Mouse (Mus musculus) stomach, postnatal 0 days (tissue): ENCODE measurements at regions not wholly inside any gene's neighbourhood (a gene's known extent, or its start where the extent isn't known, plus 50 kb on each side); places are given as distances from the start of the nearest gene placed in this dataset.

ENCODE experiments used
- ATAC-seq: fragments of 200-750 bp; cut with Nextera tagmentation; 2 replicates; pipeline ENCODE4 v1.8.0; 2017; ENCODE audit not compliant: low FRiP score, low TSS enrichment
- DNase-seq: peaks from one replicate; pipeline ENCODE4 v3.0.0-alpha.2; 2016; ENCODE audit warnings: low spot score
- H3K27ac ChIP-seq: fragments of 300-500 bp; sonication (generic); replicated peaks from 2 replicates; pipeline ENCODE4 v1.5.1; 2014; ENCODE audit warnings: mild to moderate bottlenecking, control low read depth
- H3K27me3 ChIP-seq: fragments of 300-500 bp; sonication (generic); 2 replicates; pipeline ENCODE4 v1.6.1; 2014; ENCODE audit warnings: low read length; ENCODE audit not compliant: control insufficient read depth, insufficient read depth
- H3K36me3 ChIP-seq: fragments of 300-500 bp; sonication (generic); 2 replicates; pipeline ENCODE4 v1.6.1; 2014; ENCODE audit warnings: low read length, mixed read lengths; ENCODE audit not compliant: control insufficient read depth, insufficient read depth
- H3K4me1 ChIP-seq: fragments of 300-500 bp; sonication (generic); replicated peaks from 2 replicates; pipeline ENCODE4 v1.6.1; 2014; ENCODE audit warnings: antibody characterized with exemption; ENCODE audit not compliant: control insufficient read depth, insufficient read depth
- H3K4me2 ChIP-seq: fragments of 300-500 bp; sonication (generic); replicated peaks from 2 replicates; pipeline ENCODE4 v1.6.1; 2014; ENCODE audit warnings: low read depth, mild to moderate bottlenecking, control low read depth, moderate library complexity
- H3K4me3 ChIP-seq: fragments of 300-500 bp; sonication (generic); 2 replicates; pipeline ENCODE4 v1.5.1; 2014; ENCODE audit warnings: low read depth, low read length, control low read depth
- H3K9ac ChIP-seq: fragments of 300-500 bp; sonication (generic); 2 replicates; pipeline ENCODE4 v1.6.1; 2014; ENCODE audit warnings: mild to moderate bottlenecking, low read length, control low read depth, mixed read lengths
- H3K9me3 ChIP-seq: fragments of 300-500 bp; sonication (generic); 2 replicates; pipeline ENCODE4 v1.6.1; 2016; ENCODE audit warnings: low read length; ENCODE audit not compliant: control insufficient read depth
- CTCF ChIP-seq: IDR thresholded peaks from 2 replicates; pipeline ENCODE4 v1.5.1; 2016; ENCODE audit warnings: antibody characterized with exemption, low read depth, mild to moderate bottlenecking, moderate library complexity
- EP300 ChIP-seq: optimal IDR thresholded peaks from 2 replicates; pipeline ENCODE3; 2016; ENCODE audit warnings: antibody characterized with exemption
- WGBS: fragments of 180-500 bp; shearing (Covaris S2); extraction: QIAGEN DNeasy Blood & Tissue Kit; methylation state at CpG from one replicate; pipeline ENCODE4 v1.1.7; 2014; 5-methylcytosine and 5-hydroxymethylcytosine counted together

- Histone ChIP-seq H3K4me3 (no peak overlapping the region), H3K4me1 (no peaks in the 10 kb centered on the region), H3K4me2 (peak overlapping the region; percentile 29; the same call in 1 of the 2 replicates), H3K9me3 (no peaks in the 10 kb centered on the region), H3K9ac (no peak overlapping the region), H3K27ac (no peak overlapping the region), H3K36me3 (no peaks in the 10 kb centered on the region), H3K27me3 (no peaks in the 10 kb centered on the region)
- no peak for ATAC-seq
- no peak for DNase-seq
- TF ChIP-seq CTCF (peak; percentile 66), EP300 (no peak)
- WGBS: 54% methylated on average over 17 of the region's 17 CpGs
Measured at GRCm38 (mm10) chr14:104203239-104203986, 264.4 kb downstream of the Pou4f1 start.

GRCm38 (mm10) chr14:104193198-104193597, 274.6 kb downstream of the Pou4f1 start:
- no peak overlapping the region for H3K27ac ChIP-seq
- no peak for DNase-seq
- no peak for TF ChIP-seq EP300
- no peak for TF ChIP-seq CTCF
- no peaks in the 10 kb centered on the region for H3K27me3 ChIP-seq
- no peaks in the 10 kb centered on the region for H3K36me3 ChIP-seq
- H3K4me2 ChIP-seq: no peak overlapping the region
- H3K9ac ChIP-seq: no peak overlapping the region
- WGBS: 60% methylated on average over 11 of the region's 11 CpGs
- H3K9me3 ChIP-seq: no peaks in the 10 kb centered on the region
- H3K4me1 ChIP-seq: no peaks in the 10 kb centered on the region
- no peak for ATAC-seq
- H3K4me3 ChIP-seq: no peak overlapping the region

- Histone ChIP-seq H3K9me3 (no peaks in the 10 kb centered on the region), H3K27ac (no peak overlapping the region), H3K4me2 (no peak overlapping the region), H3K27me3 (no peaks in the 10 kb centered on the region), H3K4me3 (no peak overlapping the region), H3K36me3 (no peaks in the 10 kb centered on the region), H3K4me1 (no peaks in the 10 kb centered on the region), H3K9ac (no peak overlapping the region)
- DNase-seq: no peak
- TF ChIP-seq EP300: no peak
- no peak for TF ChIP-seq CTCF
- no peak for ATAC-seq
Measured at GRCm38 (mm10) chr14:104175122-104175521, 292.7 kb downstream of the Pou4f1 start.

- Histone ChIP-seq H3K9ac (no peak overlapping the region), H3K27me3 (no peaks in the 10 kb centered on the region), H3K9me3 (no peaks in the 10 kb centered on the region)
Measured at GRCm38 (mm10) chr14:104146841-104147240, 302.6 kb upstream of the Ednrb start.

GRCm38 (mm10) chr14:104145395-104145794, 301.2 kb upstream of the Ednrb start:
- ATAC-seq: no peak
- Histone ChIP-seq H3K36me3 (no peaks in the 10 kb centered on the region), H3K9me3 (no peaks in the 10 kb centered on the region), H3K4me2 (no peak overlapping the region), H3K9ac (no peak overlapping the region), H3K27ac (no peak overlapping the region), H3K27me3 (no peaks in the 10 kb centered on the region), H3K4me3 (no peak overlapping the region), H3K4me1 (no peaks in the 10 kb centered on the region)
- 47% methylated on average over 5 of the region's 5 CpGs for WGBS
- TF ChIP-seq EP300 (no peak), CTCF (no peak)
- no peak for DNase-seq

More at GRCm38 (mm10) chr14:104146841-104147240, 302.6 kb upstream of the Ednrb start:
- no peak overlapping the region for H3K4me2 ChIP-seq
- ATAC-seq (no peak), DNase-seq (no peak)
- H3K4me3 ChIP-seq: no peak overlapping the region
- no peak overlapping the region for H3K27ac ChIP-seq
- 50% methylated on average over 5 of the region's 5 CpGs for WGBS
- H3K36me3 ChIP-seq: no peaks in the 10 kb centered on the region
- H3K4me1 ChIP-seq: no peaks in the 10 kb centered on the region
- TF ChIP-seq CTCF: peak; percentile 64
- TF ChIP-seq EP300: no peak

GRCm38 (mm10) chr14:104114986-104115951, 271.1 kb upstream of the Ednrb start:
- ATAC-seq (no peak), DNase-seq (no peak)
- no peaks in the 10 kb centered on the region for H3K4me1 ChIP-seq
- no peak for TF ChIP-seq EP300
- no peak for TF ChIP-seq CTCF
- H3K27ac ChIP-seq: no peak overlapping the region
- no peak overlapping the region for H3K4me3 ChIP-seq
- no peak overlapping the region for H3K9ac ChIP-seq
- H3K36me3 ChIP-seq: no peaks in the 10 kb centered on the region
- WGBS: 84% methylated on average over 14 of the region's 14 CpGs
- no peaks in the 10 kb centered on the region for H3K27me3 ChIP-seq
- H3K4me2 ChIP-seq: no peak overlapping the region
- no peaks in the 10 kb centered on the region for H3K9me3 ChIP-seq
